Mouse (Mus musculus) embryonic facial prominence, embryonic 11.5 days (tissue): ENCODE measurements around the gene Gm10220. TPM values are rescaled to one million over a fixed set of nuclear protein-coding genes. Genes with fewer than 3 reads are reported as not detected.
A peak's percentile ranks its signal among the peaks of the same experiment; 100 is the strongest.
"Not testable (repeated sequence)": the region's sequence is repeated elsewhere in the genome, so short reads cannot be mapped to it uniquely, and the experiment has no call there.

Source experiments
- ATAC-seq: fragments of 200-750 bp; cut with Nextera tagmentation; replicated peaks from 2 replicates; pipeline ENCODE4 v1.8.0; 2017; ENCODE audit warnings: low read depth; ENCODE audit not compliant: insufficient number of reproducible peaks, low FRiP score, low TSS enrichment
- DNase-seq: peaks from one replicate; pipeline ENCODE4 v3.0.0-alpha.2; 2015; ENCODE audit warnings: low spot score
- H3K27ac ChIP-seq: fragments of 300-500 bp; sonication (generic); replicated peaks from 2 replicates; pipeline ENCODE4 v1.5.1; 2014; ENCODE audit warnings: mild to moderate bottlenecking, low read depth, low read length, control low read depth
- H3K27me3 ChIP-seq: fragments of 300-500 bp; sonication (generic); 2 replicates; pipeline ENCODE4 v1.6.1; 2014; ENCODE audit warnings: mild to moderate bottlenecking, low read length, moderate library complexity, mixed read lengths; ENCODE audit not compliant: control insufficient read depth, insufficient read depth
- H3K36me3 ChIP-seq: fragments of 300-500 bp; sonication (generic); replicated peaks from 2 replicates; pipeline ENCODE4 v1.6.1; 2014; ENCODE audit warnings: low read depth, mild to moderate bottlenecking, low read length, moderate library complexity, mixed read lengths; ENCODE audit not compliant: control insufficient read depth, insufficient read depth
- H3K4me1 ChIP-seq: fragments of 300-500 bp; sonication (generic); 2 replicates; pipeline ENCODE4 v1.6.1; 2014; ENCODE audit warnings: low read length, mixed read lengths; ENCODE audit not compliant: control insufficient read depth, insufficient read depth
- H3K4me2 ChIP-seq: fragments of 300-500 bp; sonication (generic); 2 replicates; pipeline ENCODE4 v1.6.1; 2014; ENCODE audit warnings: low read depth, mild to moderate bottlenecking, control low read depth, low read length, moderate library complexity
- H3K4me3 ChIP-seq: fragments of 300-500 bp; sonication (generic); 2 replicates; pipeline ENCODE4 v1.5.1; 2014; ENCODE audit warnings: low read depth, low read length, control low read depth
- H3K9ac ChIP-seq: fragments of 300-500 bp; sonication (generic); replicated peaks from 2 replicates; pipeline ENCODE4 v1.6.1; 2014; ENCODE audit warnings: mild to moderate bottlenecking, control low read depth, low read length
- H3K9me3 ChIP-seq: fragments of 300-500 bp; sonication (generic); replicated peaks from 2 replicates; pipeline ENCODE4 v1.6.1; 2016; ENCODE audit warnings: mild to moderate bottlenecking, low read length, inconsistent platforms, mixed read lengths; ENCODE audit not compliant: control insufficient read depth
- WGBS: fragments of 180-500 bp; shearing (Covaris S2); extraction: QIAGEN DNeasy Blood & Tissue Kit; methylation state at CpG from one replicate; pipeline ENCODE4 v1.1.7; 2014; 5-methylcytosine and 5-hydroxymethylcytosine counted together
- polyA plus RNA-seq: library from polyadenylated mRNA; unstranded; fragments of >200 nt; fragmentation: Nextera tagmentation; extraction: Ambion mirVana; gene quantifications from 2 replicates; pipeline ENCODE4 v1.2.1, GENCODE M21; 2014

Gene Gm10220
- polyA plus RNA-seq, 1 experiment from 2014 or later = not detected

DNA sequence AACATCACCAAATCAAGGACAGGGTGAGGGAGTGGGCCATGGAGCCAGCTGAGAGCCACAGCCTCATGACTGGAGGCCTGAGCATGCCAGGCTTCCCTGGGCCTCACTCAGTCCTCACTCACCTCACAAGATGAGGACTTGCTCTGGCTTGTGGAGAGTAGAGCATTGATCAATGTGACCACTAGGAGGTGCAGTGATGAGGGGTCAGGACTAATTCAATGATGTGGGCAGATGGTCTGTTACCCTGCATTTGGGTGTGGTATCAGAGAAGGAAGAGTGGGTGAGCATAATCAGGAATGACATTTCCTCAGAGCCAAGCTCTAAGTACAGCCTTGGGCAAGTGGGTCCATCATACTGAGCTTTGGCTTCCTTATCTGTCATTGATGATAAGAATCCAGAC is 42.2 kb downstream of the Gm10220 start:
- not testable (repeated sequence) for H3K9me3 ChIP-seq, ATAC-seq, H3K4me1 ChIP-seq, H3K4me2 ChIP-seq, H3K27ac ChIP-seq, H3K4me3 ChIP-seq, H3K9ac ChIP-seq, H3K27me3 ChIP-seq, H3K36me3 ChIP-seq
- peak; percentile 3 for DNase-seq

DNA sequence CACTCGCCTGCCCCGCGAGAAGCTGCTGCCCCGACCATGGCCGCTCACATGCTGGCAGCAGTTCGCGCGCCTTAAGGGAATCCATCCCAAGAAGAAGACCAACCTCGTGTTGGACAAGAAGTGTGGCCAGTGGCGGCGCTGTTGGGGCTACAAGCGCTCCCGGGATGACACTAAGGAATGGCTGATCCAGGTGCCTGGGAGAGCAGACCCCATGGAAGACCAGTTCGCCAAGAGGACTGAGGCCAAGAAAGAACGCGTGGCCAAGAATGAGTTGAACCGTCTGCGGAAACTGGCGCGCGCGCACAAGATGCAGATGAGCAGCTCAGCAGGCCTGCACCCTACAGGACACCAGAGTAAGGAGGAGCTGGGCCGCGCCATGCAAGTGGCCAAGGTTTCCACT is 50.5 kb downstream of the Gm10220 start:
- Histone ChIP-seq H3K4me2 (no peak overlapping the region), H3K9me3 (no peaks in the 10 kb centered on the region), H3K4me1 (no peaks in the 10 kb centered on the region), H3K36me3 (no peaks in the 10 kb centered on the region), H3K9ac (no peak overlapping the region), H3K4me3 (no peak overlapping the region), H3K27ac (no peak overlapping the region), H3K27me3 (no peaks in the 10 kb centered on the region)
- 88% methylated on average over 24 of the region's 24 CpGs for WGBS
- ATAC-seq = no peak
- no peak for DNase-seq

Other genes starting within 250 kb of the Gm10220 start
- not detected in 2 replicates for gene Gm21663, start 179.0 kb downstream of the Gm10220 start, polyA plus RNA-seq
- gene Gm21671, start 167.0 kb downstream of the Gm10220 start, polyA plus RNA-seq = not detected in 2 replicates
- not detected in 2 replicates for gene Gm21680, start 148.8 kb downstream of the Gm10220 start, polyA plus RNA-seq
- not detected in 2 replicates for gene Gm21698, start 132.8 kb downstream of the Gm10220 start, polyA plus RNA-seq
- gene Gm1979, start 116.6 kb downstream of the Gm10220 start, polyA plus RNA-seq = not detected in 2 replicates
- gene Gm5862, start 98.5 kb downstream of the Gm10220 start, polyA plus RNA-seq = not detected in 2 replicates
- gene Speer4a, start 81.9 kb downstream of the Gm10220 start, polyA plus RNA-seq = not detected in 2 replicates
- not detected in 2 replicates for gene Gm7347, start 62.8 kb downstream of the Gm10220 start, polyA plus RNA-seq
- not detected in 2 replicates for gene Gm10471, start 32.1 kb downstream of the Gm10220 start, polyA plus RNA-seq
- not detected in 2 replicates for gene 5031410I06Rik, start 16.1 kb downstream of the Gm10220 start, polyA plus RNA-seq
- gene Gm7361, start 136.3 kb upstream of the Gm10220 start, polyA plus RNA-seq = not detected in 2 replicates